ENCODE assay signal across 21 mouse cellular contexts in the genomic region with DNA sequence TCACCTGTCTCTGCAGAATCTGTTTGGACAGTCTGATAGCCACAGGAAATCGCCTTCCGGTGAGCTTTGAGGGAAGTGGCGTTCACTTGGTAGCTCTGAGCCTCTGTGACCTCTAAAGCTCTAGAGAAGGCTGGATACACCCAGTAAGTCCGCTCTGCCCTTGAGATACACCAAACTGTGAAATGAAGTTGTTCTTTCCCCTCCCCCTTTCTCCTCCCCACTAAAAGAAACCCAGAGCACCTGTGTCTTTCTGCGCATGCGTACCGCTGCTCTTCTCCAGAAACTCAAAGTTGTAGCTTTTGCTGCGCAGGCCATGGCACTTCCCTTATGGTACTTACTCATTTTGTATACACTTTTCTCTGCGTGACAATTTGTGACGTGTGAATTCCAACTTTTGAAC.
"Had no signal": no experiment of that assay in that cellular context is flagged by ENCODE, and none has a peak within 500 bp of the region (broad histone marks: within the 10 kb centered on the region; RNA-seq: fewer than 3 reads in every experiment).

No protein-coding gene starts in this region.

- DNase-seq: heart, postnatal 10 days; heart, postnatal 14 days; heart, postnatal 36 days; heart, postnatal 4 days; kidney, adult 11 months; kidney, adult 18-20 months; kidney, adult 2 months; kidney, adult 8-10 months; kidney, postnatal 10 days; kidney, postnatal 14 days; kidney, postnatal 25 days; kidney, postnatal 36 days; kidney, postnatal 4 days; layer of hippocampus, adult 9-11 months; layer of hippocampus, postnatal 36 days had no signal

- ATAC-seq: hindbrain, embryonic 16.5 days; hindbrain, postnatal 0 days; inflammation-experienced regulatory T-cells, adult 6 months; intestine, embryonic 15.5 days; intestine, embryonic 16.5 days; intestine, postnatal 0 days had no signal
